Mouse (Mus musculus) induced T-regulatory cell, adult 2 months (primary cell): ENCODE measurements around the gene Fmnl1.
"Not testable (repeated sequence)": the region's sequence is repeated elsewhere in the genome, so short reads cannot be mapped to it uniquely, and the experiment has no call there.

Experiments
- DNase-seq: peaks from one replicate; pipeline ENCODE4 v3.0.0-alpha.2; 2012; ENCODE audit warnings: low read depth

Gene Fmnl1

GRCm38 (mm10) chr11:103219995-103220394 is 49.1 kb downstream of the Fmnl1 start:
- peak; percentile 17 for DNase-seq

- no peak for DNase-seq
Measured at GRCm38 (mm10) chr11:103221437-103221836, 50.5 kb downstream of the Fmnl1 start.

- DNase-seq = not testable (repeated sequence)
Measured at GRCm38 (mm10) chr11:103222718-103223117, 51.8 kb downstream of the Fmnl1 start.

GRCm38 (mm10) chr11:103223444-103223843 is 52.5 kb downstream of the Fmnl1 start:
- DNase-seq = no peak

- no peak for DNase-seq
Measured at GRCm38 (mm10) chr11:103223951-103224456, 53.1 kb downstream of the Fmnl1 start.

- DNase-seq = no peak
Measured at GRCm38 (mm10) chr11:103229608-103230007, 58.7 kb downstream of the Fmnl1 start.

GRCm38 (mm10) chr11:103230626-103231025 is 59.7 kb downstream of the Fmnl1 start:
- no peak for DNase-seq

- DNase-seq = no peak
Measured at GRCm38 (mm10) chr11:103231367-103231766, 60.5 kb downstream of the Fmnl1 start.

- DNase-seq = peak; percentile 81
Measured at GRCm38 (mm10) chr11:103232966-103233365, 62.1 kb downstream of the Fmnl1 start.

- no peak for DNase-seq
Measured at GRCm38 (mm10) chr11:103234447-103234846, 63.5 kb downstream of the Fmnl1 start.

GRCm38 (mm10) chr11:103235702-103236101 is 64.8 kb downstream of the Fmnl1 start:
- DNase-seq = no peak

GRCm38 (mm10) chr11:103236431-103236830 is 65.5 kb downstream of the Fmnl1 start:
- DNase-seq = no peak

- DNase-seq = no peak
Measured at GRCm38 (mm10) chr11:103236903-103237302, 66.0 kb downstream of the Fmnl1 start.

- DNase-seq = no peak
Measured at GRCm38 (mm10) chr11:103237757-103238156, 66.8 kb downstream of the Fmnl1 start.

- DNase-seq = no peak
Measured at GRCm38 (mm10) chr11:103240740-103241139, 69.8 kb downstream of the Fmnl1 start.

- DNase-seq = no peak
Measured at GRCm38 (mm10) chr11:103244856-103245255, 73.9 kb downstream of the Fmnl1 start.

GRCm38 (mm10) chr11:103246081-103246730 is 75.3 kb downstream of the Fmnl1 start:
- DNase-seq = no peak

- no peak for DNase-seq
Measured at GRCm38 (mm10) chr11:103246731-103247290, 75.9 kb downstream of the Fmnl1 start.

- no peak for DNase-seq
Measured at GRCm38 (mm10) chr11:103247504-103248177, 76.7 kb downstream of the Fmnl1 start.
